Mouse (Mus musculus) spleen, adult 10 weeks (tissue): ENCODE data around the gene Klhdc10. TPM values are rescaled to one million over a fixed set of nuclear protein-coding genes. Genes with fewer than 3 reads are reported as not detected.

ENCODE experiments used
- polyA plus RNA-seq: library from polyadenylated mRNA; stranded (reverse); fragments of 350-450 nt; fragmentation: Illumina TruSeq; extraction: RNeasy Lipid Tissue Mini Kit (QIAGEN cat#74804); gene quantifications from one replicate; pipeline ENCODE4 v1.2.3, GENCODE M21; 2015; ENCODE audit warnings: low replicate concordance; ENCODE audit not compliant: insufficient read depth

The Klhdc10 gene
- 23.8 TPM for polyA plus RNA-seq

GRCm38 (mm10) chr6:30401308-30402015, at the start of gene Klhdc10:
Gene Klhdc10, plus strand, starts transcription at chr6:30401868.

GRCm38 (mm10) chr6:30390714-30391697, 10.7 kb upstream of the Klhdc10 start, which contains the start of gene Zc3hc1:
Gene Zc3hc1, minus strand, starts transcription at chr6:30391028.

Other genes starting within 250 kb of the Klhdc10 start
- gene Ube2h, start 97.3 kb upstream of the Klhdc10 start, polyA plus RNA-seq: 80.4 TPM
- gene Zc3hc1, start 10.8 kb upstream of the Klhdc10 start, polyA plus RNA-seq: 20.9 TPM
- gene Tmem209, start 107.9 kb downstream of the Klhdc10 start, polyA plus RNA-seq: 46.8 TPM
- not detected for gene Ssmem1, start 108.0 kb downstream of the Klhdc10 start, polyA plus RNA-seq
- gene Cpa2, start 139.7 kb downstream of the Klhdc10 start, polyA plus RNA-seq: 2.9 TPM
- gene Cpa4, start 166.5 kb downstream of the Klhdc10 start, polyA plus RNA-seq: not detected
- gene Cpa5, start 209.1 kb downstream of the Klhdc10 start, polyA plus RNA-seq: not detected
- 6.3 TPM for gene Cpa1, start 237.3 kb downstream of the Klhdc10 start, polyA plus RNA-seq